In the genomic region with DNA sequence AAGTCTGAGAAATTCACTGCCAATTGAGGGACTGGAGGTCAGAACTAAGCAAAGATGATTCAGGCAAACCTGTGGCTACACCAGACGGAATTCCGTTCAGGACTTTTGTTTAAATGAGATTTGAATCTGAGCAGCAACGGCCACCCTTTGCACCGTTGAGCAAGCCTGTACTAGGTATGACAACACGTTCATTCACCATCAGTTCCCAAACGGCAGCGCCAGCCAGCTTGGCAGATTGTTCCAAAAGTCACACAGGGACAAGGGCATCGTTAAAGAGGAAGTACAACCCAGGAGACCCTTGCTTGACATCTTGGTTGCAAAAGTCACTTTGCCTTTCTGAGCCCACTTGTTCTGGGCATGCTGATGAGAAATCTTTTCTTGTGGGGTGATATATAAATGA, we compare ENCODE assay signal across 16 mouse cellular contexts.
DNase-seq lines count a peak whose midpoint lies in the region; ATAC-seq lines count a peak whose summit lies in the region.
"Had no signal": no experiment of that assay in that cellular context is flagged by ENCODE, and none has a peak within 500 bp of the region (broad histone marks: within the 10 kb centered on the region; RNA-seq: fewer than 3 reads in every experiment).

No protein-coding gene starts in this region.

- H3K4me3 ChIP-seq in forebrain, embryonic 11.5 days (ENCODE audit: low read depth, low read length), result no peak overlapping the region
- H3K4me3 ChIP-seq in forebrain, embryonic 10.5 days, result no peak overlapping the region
- no peak overlapping the region for H3K4me3 ChIP-seq in brown adipose tissue, adult 24 weeks (ENCODE audit: insufficient read depth, low read depth, low read length)
- H3K4me3 ChIP-seq in liver, embryonic 16.5 days (ENCODE audit: low read depth, low read length), result no peak overlapping the region
- H3K4me3 ChIP-seq: embryonic facial prominence, embryonic 13.5 days; gastrocnemius, adult 2 months; heart, embryonic 13.5 days had no signal

- no peak overlapping the region for H3K4me2 ChIP-seq in forebrain, embryonic 11.5 days (ENCODE audit: low read depth, low read length, severe bottlenecking)
- no peak overlapping the region for H3K4me2 ChIP-seq in liver, embryonic 16.5 days (ENCODE audit: low read depth, low read length)
- H3K4me2 ChIP-seq: embryonic facial prominence, embryonic 13.5 days; heart, embryonic 13.5 days had no signal

- WGBS in forebrain, embryonic 11.5 days, result 91% methylated on average over 8 of the region's 8 CpGs
- 88% methylated on average over 8 of the region's 8 CpGs for WGBS in forebrain, embryonic 10.5 days
- WGBS in liver, embryonic 16.5 days (ENCODE audit: insufficient replicate concordance), result 51% methylated on average over 8 of the region's 8 CpGs

- H3K36me3 ChIP-seq in forebrain, embryonic 11.5 days (ENCODE audit: control insufficient read depth, insufficient read depth, low read length), result no peaks in the 10 kb centered on the region
- no peaks in the 10 kb centered on the region for H3K36me3 ChIP-seq in forebrain, embryonic 10.5 days (replicated peaks)
- H3K36me3 ChIP-seq in liver, embryonic 16.5 days (ENCODE audit: control insufficient read depth, insufficient read depth), result no peaks in the 10 kb centered on the region
- H3K36me3 ChIP-seq: embryonic facial prominence, embryonic 13.5 days; heart, embryonic 13.5 days had no signal

- no peak overlapping the region for H3K9ac ChIP-seq in forebrain, embryonic 11.5 days (ENCODE audit: low read length)
- H3K9ac ChIP-seq in liver, embryonic 16.5 days (ENCODE audit: low read depth, low read length), result no peak overlapping the region
- H3K9ac ChIP-seq: embryonic facial prominence, embryonic 13.5 days; heart, embryonic 13.5 days had no signal

- peak; percentile 64 for DNase-seq in adrenal gland, postnatal 10 days
- no peak for DNase-seq in adrenal gland, postnatal 25 days
- DNase-seq in forebrain, embryonic 11.5 days (ENCODE audit: low spot score), result peak; percentile 37
- no peak for DNase-seq in forebrain, embryonic 10.5 days (ENCODE audit: extremely low spot score, low spot score)
- DNase-seq in kidney, postnatal 14 days, result no peak
- DNase-seq in left cerebral cortex, postnatal 10 days (ENCODE audit: extremely low spot score in 1 of 2, low spot score in 2 of 2), result no peak
- DNase-seq: cerebellum, adult 18-20 months; cerebellum, postnatal 10 days had no signal

- no peaks in the 10 kb centered on the region for H3K27me3 ChIP-seq in forebrain, embryonic 11.5 days (ENCODE audit: control insufficient read depth, insufficient read depth, low read length)
- no peaks in the 10 kb centered on the region for H3K27me3 ChIP-seq in forebrain, embryonic 10.5 days (ENCODE audit: poor library complexity, severe bottlenecking)
- no peaks in the 10 kb centered on the region for H3K27me3 ChIP-seq in liver, embryonic 16.5 days (ENCODE audit: control insufficient read depth, insufficient read depth, low read depth, low read length)
- H3K27me3 ChIP-seq: embryonic facial prominence, embryonic 13.5 days had no signal

- H3K4me1 ChIP-seq in forebrain, embryonic 11.5 days (replicated peaks; ENCODE audit: control insufficient read depth, insufficient read depth, low read length), result no peaks in the 10 kb centered on the region
- peaks cover 6% of the 10 kb centered on the region; the same call in 1 of the 2 replicates for H3K4me1 ChIP-seq in forebrain, embryonic 10.5 days
- H3K4me1 ChIP-seq in brown adipose tissue, adult 24 weeks (ENCODE audit: control insufficient read depth, insufficient read depth, insufficient read length, low read length), result peaks cover 6% of the 10 kb centered on the region; the same call in 1 of the 2 replicates
- no peaks in the 10 kb centered on the region; the same call in none of the 2 replicates for H3K4me1 ChIP-seq in liver, embryonic 16.5 days (ENCODE audit: control insufficient read depth, low read depth, low read length)

- intact Hi-C loops in left cerebral cortex, postnatal 10 days (cut with DNase I), result no loop called here

- H3K9me3 ChIP-seq in forebrain, embryonic 11.5 days (ENCODE audit: control insufficient read depth, low read length), result no peaks in the 10 kb centered on the region
- no peaks in the 10 kb centered on the region for H3K9me3 ChIP-seq in forebrain, embryonic 10.5 days
- no peaks in the 10 kb centered on the region for H3K9me3 ChIP-seq in liver, embryonic 16.5 days (replicated peaks; ENCODE audit: control insufficient read depth, low read length)
- H3K9me3 ChIP-seq: embryonic facial prominence, embryonic 13.5 days; heart, embryonic 13.5 days had no signal

- ATAC-seq in forebrain, embryonic 11.5 days (replicated peaks; ENCODE audit: low FRiP score), result no peak
- peak; percentile 51 for ATAC-seq in liver, embryonic 16.5 days (ENCODE audit: low read depth)
- ATAC-seq: forebrain, embryonic 14.5 days; hindbrain, embryonic 16.5 days; inflammation-experienced regulatory T-cells, adult 6 months had no signal

- H3K27ac ChIP-seq in forebrain, embryonic 11.5 days (ENCODE audit: low read depth, low read length), result no peak overlapping the region
- no peak overlapping the region for H3K27ac ChIP-seq in forebrain, embryonic 10.5 days
- H3K27ac ChIP-seq in brown adipose tissue, adult 24 weeks (replicated peaks; ENCODE audit: low read depth, low read length), result peak overlapping the region; percentile 59
- peak overlapping the region; percentile 48; the same call in 1 of the 2 replicates for H3K27ac ChIP-seq in liver, embryonic 16.5 days (ENCODE audit: low read length)
- H3K27ac ChIP-seq: embryonic facial prominence, embryonic 13.5 days; heart, embryonic 13.5 days had no signal

Comparison
In these comparisons a context has a peak if more than half of its experiments do, and no peak if none do; other contexts are left out.
1. DNase-seq: peak in adrenal gland, postnatal 10 days (single experiment) and forebrain, embryonic 11.5 days (single experiment); none in adrenal gland, postnatal 25 days (single experiment), forebrain, embryonic 10.5 days (single experiment), kidney, postnatal 14 days (single experiment) and left cerebral cortex, postnatal 10 days (0 of 2).
2. H3K27ac ChIP-seq: peak in brown adipose tissue, adult 24 weeks (single experiment) and liver, embryonic 16.5 days (single experiment); none in forebrain, embryonic 11.5 days (single experiment) and forebrain, embryonic 10.5 days (single experiment).